Mouse (Mus musculus) intestine, postnatal 0 days (tissue): ENCODE data around the gene Nos1ap. TPM values are rescaled to one million over a fixed set of nuclear protein-coding genes. Genes with fewer than 3 reads are reported as not detected.

ENCODE experiments used
- ATAC-seq: fragments of 200-750 bp; cut with Nextera tagmentation; 2 replicates; pipeline ENCODE4 v1.8.0; 2017; ENCODE audit warnings: mild to moderate bottlenecking, moderate TSS enrichment, moderate library complexity
- H3K27ac ChIP-seq: fragments of 300-500 bp; sonication (generic); 2 replicates; pipeline ENCODE4 v1.5.1; 2014; ENCODE audit warnings: mild to moderate bottlenecking, low read depth, low read length, moderate library complexity
- H3K27me3 ChIP-seq: fragments of 300-500 bp; sonication (generic); replicated peaks from 2 replicates; pipeline ENCODE4 v1.6.1; 2014; ENCODE audit warnings: low read length, mixed read lengths; ENCODE audit not compliant: control insufficient read depth, insufficient read depth
- H3K36me3 ChIP-seq: fragments of 300-500 bp; sonication (generic); 2 replicates; pipeline ENCODE4 v1.6.1; 2014; ENCODE audit warnings: mild to moderate bottlenecking, moderate library complexity; ENCODE audit not compliant: control insufficient read depth, insufficient read depth
- H3K4me1 ChIP-seq: fragments of 300-500 bp; sonication (generic); replicated peaks from 2 replicates; pipeline ENCODE4 v1.6.1; 2014; ENCODE audit warnings: antibody characterized with exemption, low read length, mixed read lengths; ENCODE audit not compliant: control insufficient read depth, insufficient read depth
- H3K4me2 ChIP-seq: fragments of 300-500 bp; sonication (generic); replicated peaks from 2 replicates; pipeline ENCODE4 v1.6.1; 2014; ENCODE audit warnings: low read depth, mild to moderate bottlenecking, moderate library complexity
- H3K4me3 ChIP-seq: fragments of 300-500 bp; sonication (generic); 2 replicates; pipeline ENCODE4 v1.5.1; 2014; ENCODE audit warnings: low read depth, low read length
- H3K9ac ChIP-seq: fragments of 300-500 bp; sonication (generic); 2 replicates; pipeline ENCODE4 v1.6.1; 2014; ENCODE audit warnings: mild to moderate bottlenecking, low read depth, low read length
- H3K9me3 ChIP-seq: fragments of 300-500 bp; sonication (generic); 2 replicates; pipeline ENCODE4 v1.6.1; 2016; ENCODE audit warnings: mixed run types; ENCODE audit not compliant: control insufficient read depth
- CTCF ChIP-seq: sonication (generic); IDR thresholded peaks from 2 replicates; pipeline ENCODE4 v1.5.1; 2016; ENCODE audit warnings: low read depth, mild to moderate bottlenecking, control low read depth, antibody characterized with exemption, moderate library complexity
- WGBS: fragments of 180-500 bp; shearing (Covaris S2); extraction: QIAGEN DNeasy Blood & Tissue Kit; methylation state at CpG from one replicate; pipeline ENCODE4 v1.1.7; 2014; 5-methylcytosine and 5-hydroxymethylcytosine counted together
- polyA plus RNA-seq: library from polyadenylated mRNA; unstranded; fragments of >200 nt; fragmentation: Nextera tagmentation; extraction: Ambion mirVana; gene quantifications from 2 replicates; pipeline ENCODE4 v1.2.1, GENCODE M21; 2015

Gene Nos1ap
- polyA plus RNA-seq, 1 experiment from 2014 or later, result 3.8 TPM

DNA sequence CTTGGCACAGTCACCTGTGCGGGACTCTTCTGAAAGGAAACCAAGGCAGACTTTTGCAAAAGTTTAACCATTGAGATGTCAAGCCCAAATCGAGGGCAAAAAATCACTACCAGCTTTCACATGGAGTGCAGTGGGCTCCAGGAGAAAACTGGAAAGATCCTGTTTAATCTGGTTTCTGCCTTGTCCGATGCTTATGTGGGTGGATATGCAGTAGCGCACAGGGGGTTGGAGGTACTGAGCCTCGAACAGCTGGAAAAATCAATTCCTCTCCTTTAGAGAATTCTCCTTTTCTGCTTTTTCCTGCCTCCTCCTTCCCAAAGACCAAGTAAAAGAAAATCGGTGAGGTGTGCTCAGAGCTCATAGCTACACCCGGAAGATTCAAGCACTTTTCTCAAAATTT is 159.0 kb downstream of the Nos1ap start:
- Histone ChIP-seq H3K27me3 (no peaks in the 10 kb centered on the region), H3K36me3 (no peaks in the 10 kb centered on the region), H3K9me3 (no peaks in the 10 kb centered on the region), H3K27ac (no peak overlapping the region), H3K9ac (no peak overlapping the region), H3K4me2 (no peak overlapping the region), H3K4me3 (no peak overlapping the region), H3K4me1 (no peaks in the 10 kb centered on the region)
- no peak for TF ChIP-seq CTCF
- ATAC-seq, result no peak
- WGBS, result 94% methylated on average over 7 of the region's 7 CpGs

DNA sequence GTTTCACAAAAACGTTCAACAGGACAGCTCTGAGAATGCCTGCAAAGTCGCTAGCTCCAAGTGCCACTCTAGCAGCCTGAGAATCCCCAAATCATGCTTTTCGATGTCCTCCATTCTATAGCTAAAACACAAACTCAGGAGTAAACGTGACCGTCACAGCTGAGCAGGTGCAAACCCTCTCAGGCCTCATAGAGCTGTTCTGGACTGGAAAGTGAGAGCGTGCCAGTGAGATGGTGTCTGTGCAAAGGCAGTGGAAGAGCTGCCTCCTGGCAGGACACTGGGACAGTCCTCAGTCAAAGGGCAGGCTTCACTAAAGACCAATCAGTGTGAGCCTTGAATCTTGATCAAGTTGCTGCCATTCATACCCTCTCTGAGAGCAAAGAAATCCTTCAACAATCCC is 160.0 kb downstream of the Nos1ap start:
- Histone ChIP-seq H3K4me1 (no peaks in the 10 kb centered on the region), H3K36me3 (no peaks in the 10 kb centered on the region), H3K9me3 (no peaks in the 10 kb centered on the region), H3K4me2 (no peak overlapping the region), H3K4me3 (no peak overlapping the region), H3K27me3 (no peaks in the 10 kb centered on the region), H3K9ac (no peak overlapping the region), H3K27ac (no peak overlapping the region)
- WGBS, result 70% methylated on average over 6 of the region's 6 CpGs
- ATAC-seq, result no peak
- TF ChIP-seq CTCF, result no peak

DNA sequence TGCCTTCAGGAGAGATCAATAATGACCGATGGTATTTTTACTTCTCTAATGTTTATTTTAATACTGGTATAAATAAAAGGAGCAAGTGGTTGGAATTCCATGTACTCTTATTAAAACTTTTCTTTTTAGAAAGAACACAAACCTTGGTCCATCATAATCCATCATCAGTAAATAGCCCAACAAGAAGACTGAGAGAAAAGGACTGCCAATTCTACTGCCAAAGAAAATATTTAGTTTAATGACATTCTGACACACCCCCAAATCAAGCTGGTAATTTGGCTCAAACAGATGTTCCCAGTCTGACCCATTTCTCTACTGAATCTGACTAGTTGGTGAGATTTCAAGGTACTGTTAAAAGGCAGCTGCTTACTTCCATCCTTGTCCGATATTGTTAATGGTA is 161.5 kb downstream of the Nos1ap start:
- Histone ChIP-seq H3K4me3 (no peak overlapping the region), H3K36me3 (no peaks in the 10 kb centered on the region), H3K9ac (no peak overlapping the region), H3K27me3 (no peaks in the 10 kb centered on the region), H3K27ac (no peak overlapping the region), H3K9me3 (no peaks in the 10 kb centered on the region), H3K4me1 (no peaks in the 10 kb centered on the region), H3K4me2 (no peak overlapping the region)
- ATAC-seq, result no peak
- WGBS, result 76% methylated on average over 2 of the region's 2 CpGs
- no peak for TF ChIP-seq CTCF

DNA sequence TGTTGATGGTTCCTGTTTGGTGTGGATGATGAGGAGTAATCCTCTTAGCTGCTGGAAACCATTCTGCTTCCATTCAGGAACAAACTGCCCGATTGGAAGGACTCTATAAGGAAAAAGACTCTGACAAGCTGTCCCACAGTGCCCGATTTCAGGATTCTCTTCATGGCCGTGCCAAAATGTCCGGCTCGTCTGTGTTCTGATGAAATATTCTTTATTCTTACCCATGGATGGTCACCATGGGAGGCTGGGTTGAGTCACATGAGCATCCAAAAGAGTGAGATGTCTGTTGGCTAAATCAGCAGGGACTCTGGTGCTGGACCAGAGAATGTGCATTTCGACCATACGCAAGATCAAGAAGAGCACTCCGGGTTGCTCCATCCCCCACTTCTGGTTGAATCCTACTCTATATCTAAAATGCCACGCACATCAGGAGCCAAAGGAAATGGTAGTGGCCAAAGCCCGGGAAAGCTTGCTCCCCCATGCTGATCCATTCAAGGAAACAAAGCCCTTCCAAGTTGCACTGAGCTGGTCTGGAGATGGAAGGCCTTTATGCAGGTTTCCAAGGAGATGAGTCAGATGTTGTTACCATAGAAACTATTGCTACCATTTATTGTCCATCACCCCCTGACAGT is 165.3 kb downstream of the Nos1ap start:
- Histone ChIP-seq H3K4me2 (no peak overlapping the region), H3K9ac (no peak overlapping the region), H3K9me3 (no peaks in the 10 kb centered on the region), H3K4me1 (0 out of 2 replicates have a peak, but pooled peaks cover 2% of the 10 kb centered on the region), H3K36me3 (no peaks in the 10 kb centered on the region), H3K27ac (no peak overlapping the region), H3K27me3 (no peaks in the 10 kb centered on the region), H3K4me3 (no peak overlapping the region)
- TF ChIP-seq CTCF, result no peak
- ATAC-seq, result no peak
- WGBS, result 92% methylated on average over 10 of the region's 10 CpGs

DNA sequence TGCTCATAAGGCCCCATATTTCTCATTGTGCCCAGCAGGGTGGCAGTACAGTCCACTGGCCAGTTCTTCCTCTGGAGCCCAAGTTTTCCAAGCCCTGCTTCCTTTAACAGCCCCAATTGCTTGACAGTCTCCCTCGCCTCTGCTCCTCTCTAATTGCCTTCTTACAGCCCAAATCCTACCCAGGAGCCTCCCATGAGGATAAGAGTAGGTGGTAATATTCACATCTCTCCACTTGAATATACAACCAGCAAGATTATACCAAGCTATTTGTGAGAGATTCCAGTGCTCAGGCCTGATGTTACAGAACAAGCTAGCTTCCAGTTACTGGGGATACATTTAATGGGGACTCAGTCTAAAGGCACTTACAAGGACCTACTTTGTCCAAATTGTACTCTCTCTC is 166.6 kb downstream of the Nos1ap start:
- Histone ChIP-seq H3K9me3 (no peaks in the 10 kb centered on the region), H3K9ac (no peak overlapping the region), H3K36me3 (no peaks in the 10 kb centered on the region), H3K4me2 (no peak overlapping the region), H3K4me1 (0 out of 2 replicates have a peak, but pooled peaks cover 2% of the 10 kb centered on the region), H3K27ac (no peak overlapping the region), H3K27me3 (no peaks in the 10 kb centered on the region), H3K4me3 (no peak overlapping the region)
- WGBS, result 80% methylated on average over 1 of the region's 1 CpGs
- TF ChIP-seq CTCF, result no peak
- ATAC-seq, result no peak

DNA sequence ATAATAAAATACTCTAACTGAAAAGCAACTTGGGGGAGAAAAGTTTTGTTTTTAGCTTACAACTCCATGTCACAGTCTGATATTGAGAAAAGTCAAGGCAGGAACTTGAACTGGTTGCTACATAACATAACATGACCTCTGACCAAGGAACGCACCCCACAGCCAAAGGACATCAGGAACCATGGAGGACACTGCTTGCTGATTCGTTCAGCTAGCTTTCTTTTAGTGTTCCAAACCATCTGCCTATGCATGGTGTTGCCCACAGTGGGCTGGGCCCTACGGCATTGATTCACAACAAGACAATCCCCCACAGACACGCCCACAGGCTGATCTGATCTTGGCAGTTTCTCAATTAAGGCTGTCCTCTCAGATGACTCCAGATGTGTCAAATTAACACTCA is 167.5 kb downstream of the Nos1ap start:
- Histone ChIP-seq H3K9ac (no peak overlapping the region), H3K4me2 (no peak overlapping the region), H3K27ac (no peak overlapping the region), H3K4me1 (0 out of 2 replicates have a peak, but pooled peaks cover 2% of the 10 kb centered on the region), H3K36me3 (no peaks in the 10 kb centered on the region), H3K9me3 (no peaks in the 10 kb centered on the region), H3K27me3 (no peaks in the 10 kb centered on the region), H3K4me3 (no peak overlapping the region)
- no peak for ATAC-seq
- TF ChIP-seq CTCF, result no peak
- 83% methylated on average over 4 of the region's 4 CpGs for WGBS

DNA sequence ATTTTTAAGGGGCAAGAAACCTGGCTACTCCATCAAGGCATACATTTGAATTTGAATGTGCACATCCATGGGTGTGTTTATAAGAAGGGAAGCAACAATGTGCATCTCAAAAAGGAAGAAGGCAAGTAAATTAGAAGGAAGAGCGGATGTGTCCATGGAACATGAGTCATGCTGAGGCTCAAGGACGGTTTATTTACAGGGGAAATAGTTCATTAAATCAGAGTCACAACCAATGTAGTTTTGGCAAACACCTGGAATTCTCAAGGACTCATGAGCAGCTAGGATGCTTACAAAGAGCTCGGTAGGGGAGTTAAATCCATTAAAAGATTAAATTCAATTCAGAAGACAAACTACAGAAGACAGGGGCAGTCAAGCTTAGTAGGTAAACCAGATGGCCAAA is 169.7 kb downstream of the Nos1ap start:
- Histone ChIP-seq H3K36me3 (no peaks in the 10 kb centered on the region), H3K4me1 (0 out of 2 replicates have a peak, but pooled peaks cover 2% of the 10 kb centered on the region), H3K27me3 (no peaks in the 10 kb centered on the region), H3K9me3 (no peaks in the 10 kb centered on the region), H3K27ac (no peak overlapping the region), H3K4me3 (no peak overlapping the region), H3K9ac (no peak overlapping the region), H3K4me2 (no peak overlapping the region)
- 80% methylated on average over 3 of the region's 3 CpGs for WGBS
- ATAC-seq, result no peak
- TF ChIP-seq CTCF, result no peak
